Mouse (Mus musculus) heart, embryonic 15.5 days (tissue): Measurements from ENCODE around the gene Aifm1. TPM values are rescaled to one million over a fixed set of nuclear protein-coding genes. Genes with fewer than 3 reads are reported as not detected.
A peak's percentile ranks its signal among the peaks of the same experiment; 100 is the strongest.

Experiments
- ATAC-seq: fragments of 200-750 bp; cut with Nextera tagmentation; replicated peaks from 2 replicates; pipeline ENCODE4 v1.8.0; 2017; ENCODE audit warnings: low read depth, moderate TSS enrichment; ENCODE audit not compliant: insufficient number of reproducible peaks, insufficient read depth, low FRiP score
- H3K27ac ChIP-seq: fragments of 300-500 bp; sonication (generic); 2 replicates; pipeline ENCODE4 v1.5.1; 2015; ENCODE audit warnings: mild to moderate bottlenecking, inconsistent platforms
- H3K27me3 ChIP-seq: fragments of 300-500 bp; sonication (generic); 2 replicates; pipeline ENCODE4 v1.6.1; 2015; ENCODE audit warnings: inconsistent platforms
- H3K36me3 ChIP-seq: fragments of 300-500 bp; sonication (generic); 2 replicates; pipeline ENCODE4 v1.6.1; 2015; ENCODE audit warnings: mild to moderate bottlenecking, inconsistent platforms
- H3K4me1 ChIP-seq: fragments of 300-500 bp; sonication (generic); replicated peaks from 2 replicates; pipeline ENCODE4 v1.6.1; 2015; ENCODE audit warnings: inconsistent platforms
- H3K4me2 ChIP-seq: fragments of 300-500 bp; sonication (generic); 2 replicates; pipeline ENCODE4 v1.6.1; 2015; ENCODE audit warnings: inconsistent platforms, mild to moderate bottlenecking, moderate library complexity
- H3K4me3 ChIP-seq: fragments of 300-500 bp; sonication (generic); 2 replicates; pipeline ENCODE4 v1.5.1; 2015; ENCODE audit warnings: mild to moderate bottlenecking, inconsistent platforms
- H3K9ac ChIP-seq: fragments of 300-500 bp; sonication (generic); 2 replicates; pipeline ENCODE4 v1.6.1; 2015; ENCODE audit warnings: mild to moderate bottlenecking, inconsistent platforms
- H3K9me3 ChIP-seq: fragments of 300-500 bp; sonication (generic); replicated peaks from 2 replicates; pipeline ENCODE4 v1.6.1; 2016; ENCODE audit warnings: inconsistent platforms
- WGBS: fragments of 180-500 bp; shearing (Covaris S2); methylation state at CpG from one replicate; pipeline ENCODE4 v1.1.7; 2015; ENCODE audit warnings: mixed read lengths; 5-methylcytosine and 5-hydroxymethylcytosine counted together
- polyA plus RNA-seq: library from polyadenylated mRNA; unstranded; fragments of >200 nt; fragmentation: Nextera tagmentation; extraction: Ambion mirVana; gene quantifications from 2 replicates; pipeline ENCODE4 v1.2.1, GENCODE M21; 2015

Aifm1 gene
- polyA plus RNA-seq, 1 experiment from 2014 or later: 115 TPM

DNA sequence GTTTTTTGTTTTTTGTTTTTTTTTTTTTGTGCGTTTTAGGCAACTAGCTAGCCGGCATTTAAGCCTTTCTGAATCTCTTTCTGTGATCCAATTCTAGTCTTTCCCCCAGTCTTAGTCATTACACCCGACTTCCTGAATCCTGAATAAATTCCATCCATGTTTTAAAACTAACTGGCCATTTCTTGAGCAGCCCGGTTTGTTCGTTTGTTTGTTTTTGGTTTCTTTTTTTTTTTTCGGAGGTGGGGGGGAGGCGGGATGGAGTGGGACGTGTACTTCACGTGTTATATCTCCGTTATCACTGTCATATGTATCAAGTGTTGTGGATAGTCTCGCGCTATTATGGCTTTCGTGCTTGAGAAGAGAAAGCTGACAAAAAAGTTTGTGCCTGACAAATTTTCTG, 461 bp upstream of the Aifm1 start:
- H3K27ac ChIP-seq: peak overlapping the region; percentile 63
- peak overlapping the region; percentile 63 for H3K9ac ChIP-seq
- no peak for ATAC-seq
- WGBS: 15% methylated on average over 13 of the region's 13 CpGs
- peaks cover 3% of the 10 kb centered on the region; the same call in 1 of the 2 replicates for H3K4me1 ChIP-seq
- H3K36me3 ChIP-seq: no peaks in the 10 kb centered on the region
- peak overlapping the region; percentile 60 for H3K4me3 ChIP-seq
- no peaks in the 10 kb centered on the region for H3K27me3 ChIP-seq
- peak overlapping the region; percentile 53 for H3K4me2 ChIP-seq
- H3K9me3 ChIP-seq: no peaks in the 10 kb centered on the region

DNA sequence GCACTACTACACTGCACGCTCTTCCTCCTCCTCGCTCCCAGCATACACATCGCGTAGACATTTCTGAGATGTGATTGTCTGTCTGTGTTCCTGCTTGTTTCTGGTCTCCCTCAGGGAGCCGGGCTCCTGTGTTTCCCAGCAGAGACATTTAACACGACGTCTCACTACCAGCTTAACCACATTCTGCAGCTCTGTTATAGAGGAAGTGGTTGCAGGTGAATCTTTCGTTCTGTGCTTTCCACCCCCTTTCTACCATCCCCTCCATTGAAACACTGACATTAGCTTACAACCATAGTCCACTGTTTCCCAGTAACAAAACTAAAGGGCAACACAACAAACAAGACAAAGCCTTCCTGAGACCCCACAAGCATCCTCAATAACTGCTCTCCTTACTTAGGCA, 19.6 kb downstream of the Aifm1 start:
- H3K4me3 ChIP-seq: no peak overlapping the region
- no peaks in the 10 kb centered on the region for H3K27me3 ChIP-seq
- 85% methylated on average over 8 of the region's 8 CpGs for whole genome bisulfite sequencing
- no peaks in the 10 kb centered on the region for H3K4me1 ChIP-seq
- no peak for ATAC-seq
- H3K9ac ChIP-seq: no peak overlapping the region
- no peak overlapping the region for H3K4me2 ChIP-seq
- peaks cover 19% of the 10 kb centered on the region; the same call in 1 of the 2 replicates for H3K36me3 ChIP-seq
- no peak overlapping the region for H3K27ac ChIP-seq
- H3K9me3 ChIP-seq: no peaks in the 10 kb centered on the region

DNA sequence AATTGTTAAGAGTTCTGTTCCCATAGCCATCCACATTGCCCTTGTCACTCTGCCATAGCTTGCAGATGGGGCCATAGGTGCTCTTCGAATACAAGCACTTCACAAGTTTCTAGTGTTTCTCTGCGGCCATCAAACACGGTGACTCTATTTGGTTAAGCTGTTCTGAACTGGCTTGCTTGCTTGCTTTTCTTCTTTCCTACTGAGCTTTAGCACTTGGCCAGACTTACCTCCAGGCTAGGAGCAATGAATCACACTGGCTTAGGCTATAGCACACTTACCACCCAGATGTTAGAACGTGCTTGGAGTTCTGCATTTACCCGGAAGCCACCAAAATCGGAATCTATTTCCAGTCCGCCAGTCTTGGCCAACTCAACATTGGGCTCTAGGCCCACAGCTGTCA, 31.7 kb downstream of the Aifm1 start:
- no peaks in the 10 kb centered on the region for H3K27me3 ChIP-seq
- H3K9me3 ChIP-seq: no peaks in the 10 kb centered on the region
- no peak overlapping the region for H3K27ac ChIP-seq
- peaks cover 17% of the 10 kb centered on the region for H3K36me3 ChIP-seq
- H3K4me2 ChIP-seq: no peak overlapping the region
- whole genome bisulfite sequencing: 86% methylated on average over 7 of the region's 7 CpGs
- no peak overlapping the region for H3K4me3 ChIP-seq
- no peaks in the 10 kb centered on the region for H3K4me1 ChIP-seq
- no peak overlapping the region for H3K9ac ChIP-seq
- no peak for ATAC-seq

DNA sequence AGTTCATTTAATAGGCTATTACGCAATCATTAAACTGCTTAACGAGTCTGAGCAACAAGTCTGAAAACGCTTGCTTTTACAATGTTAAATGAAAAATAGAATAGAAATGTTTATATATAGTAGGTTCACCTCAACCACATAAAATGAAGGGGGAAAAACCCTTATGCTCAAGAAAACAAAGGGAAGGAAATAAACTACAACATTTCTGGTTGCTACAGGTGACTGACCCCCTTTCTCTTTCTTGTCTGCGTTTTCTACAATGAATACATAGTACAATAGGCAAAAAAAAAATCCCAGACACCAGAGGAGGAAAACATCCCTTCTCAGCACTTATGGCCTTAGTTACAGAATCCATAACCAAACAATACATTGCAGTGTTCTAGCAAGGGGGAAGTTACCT, 32.3 kb downstream of the Aifm1 start:
- Histone ChIP-seq H3K27ac (no peak overlapping the region), H3K4me2 (no peak overlapping the region), H3K9ac (no peak overlapping the region), H3K27me3 (no peaks in the 10 kb centered on the region), H3K4me1 (no peaks in the 10 kb centered on the region), H3K36me3 (peaks cover 20% of the 10 kb centered on the region), H3K9me3 (no peaks in the 10 kb centered on the region), H3K4me3 (no peak overlapping the region)
- 81% methylated on average over 4 of the region's 4 CpGs for WGBS
- ATAC-seq: no peak

DNA sequence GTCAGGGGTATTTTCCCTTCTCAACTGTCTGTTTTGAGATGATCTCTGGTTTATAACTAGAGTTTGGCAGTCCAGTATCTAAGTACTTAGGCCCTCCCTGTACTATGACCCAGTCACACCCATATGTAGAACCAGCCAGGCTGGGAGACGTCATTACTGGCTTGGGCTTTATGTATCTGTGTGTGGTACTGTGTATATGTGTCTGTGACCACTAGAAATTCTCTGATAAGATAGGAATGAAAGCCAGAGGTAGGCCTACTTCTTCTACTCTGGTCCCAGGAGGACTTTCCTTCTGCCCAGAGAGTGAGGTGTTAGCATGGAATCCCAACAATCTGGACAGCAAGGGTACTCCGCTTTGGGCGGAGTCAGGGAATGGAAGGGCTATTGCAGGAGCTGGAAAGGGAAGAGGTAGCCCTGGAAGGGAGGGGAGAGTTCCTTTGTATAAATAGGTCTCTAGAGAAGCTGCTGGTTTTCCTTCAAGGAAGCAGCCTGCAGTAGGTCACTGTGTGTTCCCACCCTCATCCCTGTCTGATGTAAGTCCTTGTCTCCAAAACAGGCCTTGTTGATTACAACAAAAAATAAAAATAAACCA, 45.9 kb downstream of the Aifm1 start:
- no peaks in the 10 kb centered on the region for H3K27me3 ChIP-seq
- no peak for ATAC-seq
- H3K4me2 ChIP-seq: no peak overlapping the region
- no peaks in the 10 kb centered on the region for H3K9me3 ChIP-seq
- no peak overlapping the region for H3K4me3 ChIP-seq
- peak overlapping the region; percentile 24; the same call in 1 of the 2 replicates for H3K27ac ChIP-seq
- H3K36me3 ChIP-seq: no peaks in the 10 kb centered on the region
- 26% methylated on average over 3 of the region's 3 CpGs for WGBS
- no peak overlapping the region for H3K9ac ChIP-seq
- peaks cover 4% of the 10 kb centered on the region; the same call in 1 of the 2 replicates for H3K4me1 ChIP-seq

DNA sequence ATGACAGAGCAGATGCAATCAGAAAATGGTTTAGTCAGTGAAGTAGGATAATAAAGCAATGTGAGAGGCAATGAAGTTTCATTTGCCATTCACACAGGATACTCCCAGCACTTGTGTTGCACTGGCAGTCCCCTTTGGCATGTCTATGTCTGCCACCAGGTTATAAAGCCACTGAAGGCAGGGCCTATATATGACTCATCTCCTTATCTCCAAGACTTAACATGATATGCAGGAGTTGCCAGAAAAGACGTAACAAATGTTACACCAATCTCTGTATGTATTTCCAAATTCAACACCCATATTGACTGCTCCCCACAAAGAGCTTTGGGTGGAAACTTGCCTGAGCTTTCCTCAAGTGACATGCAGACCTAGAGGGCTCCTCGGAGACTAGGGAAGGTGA, 47.2 kb downstream of the Aifm1 start:
- H3K4me2 ChIP-seq: no peak overlapping the region
- H3K4me1 ChIP-seq: peaks cover 7% of the 10 kb centered on the region; the same call in 1 of the 2 replicates
- no peaks in the 10 kb centered on the region for H3K36me3 ChIP-seq
- H3K27ac ChIP-seq: no peak overlapping the region
- WGBS: 73% methylated on average over 2 of the region's 2 CpGs
- no peak overlapping the region for H3K9ac ChIP-seq
- ATAC-seq: no peak
- no peaks in the 10 kb centered on the region for H3K27me3 ChIP-seq
- H3K9me3 ChIP-seq: no peaks in the 10 kb centered on the region
- H3K4me3 ChIP-seq: no peak overlapping the region

DNA sequence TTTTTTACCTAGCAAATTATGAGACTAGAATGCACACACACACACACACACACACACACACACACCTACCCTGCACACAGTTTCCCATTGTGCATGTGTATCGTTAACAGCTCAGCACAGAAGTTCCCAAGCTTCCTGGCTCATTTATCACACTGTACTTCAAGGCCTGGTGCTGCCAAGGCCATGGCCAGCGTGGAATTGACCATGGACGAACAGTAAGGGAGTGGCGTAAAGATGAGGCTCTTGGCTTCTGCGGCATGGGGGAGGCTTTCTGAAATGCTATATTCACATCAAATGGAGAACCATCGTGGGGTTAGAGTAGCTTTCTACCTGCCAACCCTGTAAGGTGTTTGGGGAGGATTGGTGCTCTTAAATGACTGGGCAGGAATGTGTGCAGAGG, 48.9 kb downstream of the Aifm1 start:
- 87% methylated on average over 6 of the region's 6 CpGs for WGBS

DNA sequence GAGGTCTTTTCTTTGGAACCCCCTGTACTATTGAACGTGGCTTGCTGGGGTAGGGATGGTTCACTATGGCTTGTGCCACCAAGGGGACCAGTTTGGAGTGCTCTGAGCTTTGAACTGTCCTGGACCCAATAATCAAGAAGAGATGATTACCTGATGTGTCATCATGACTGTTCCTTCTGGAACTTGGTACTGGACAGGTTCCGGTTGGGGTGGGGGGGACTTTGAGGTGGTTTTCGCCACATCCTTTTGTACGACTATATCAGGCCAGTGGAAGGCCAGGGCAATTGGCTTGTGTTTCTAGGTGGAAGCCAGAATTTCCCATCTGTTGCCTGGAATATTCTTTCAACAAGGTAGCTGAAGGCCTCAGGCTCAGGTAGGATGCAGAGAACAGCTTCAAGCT, 49.7 kb downstream of the Aifm1 start:
- H3K9ac ChIP-seq: no peak overlapping the region
- no peaks in the 10 kb centered on the region for H3K9me3 ChIP-seq
- peaks cover 7% of the 10 kb centered on the region; the same call in 1 of the 2 replicates for H3K4me1 ChIP-seq
- H3K27ac ChIP-seq: no peak overlapping the region
- H3K27me3 ChIP-seq: no peaks in the 10 kb centered on the region
- H3K4me3 ChIP-seq: no peak overlapping the region
- ATAC-seq: no peak
- H3K4me2 ChIP-seq: peak overlapping the region; percentile 81
- no peaks in the 10 kb centered on the region for H3K36me3 ChIP-seq
- 82% methylated on average over 4 of the region's 4 CpGs for WGBS

More for the DNA sequence above, 48.9 kb downstream of the Aifm1 start:
- H3K4me2 ChIP-seq: no peak overlapping the region
- peaks cover 7% of the 10 kb centered on the region; the same call in 1 of the 2 replicates for H3K4me1 ChIP-seq
- no peak overlapping the region for H3K4me3 ChIP-seq
- H3K27ac ChIP-seq: no peak overlapping the region
- no peaks in the 10 kb centered on the region for H3K9me3 ChIP-seq
- H3K36me3 ChIP-seq: no peaks in the 10 kb centered on the region
- no peak for ATAC-seq
- no peak overlapping the region for H3K9ac ChIP-seq
- no peaks in the 10 kb centered on the region for H3K27me3 ChIP-seq

DNA sequence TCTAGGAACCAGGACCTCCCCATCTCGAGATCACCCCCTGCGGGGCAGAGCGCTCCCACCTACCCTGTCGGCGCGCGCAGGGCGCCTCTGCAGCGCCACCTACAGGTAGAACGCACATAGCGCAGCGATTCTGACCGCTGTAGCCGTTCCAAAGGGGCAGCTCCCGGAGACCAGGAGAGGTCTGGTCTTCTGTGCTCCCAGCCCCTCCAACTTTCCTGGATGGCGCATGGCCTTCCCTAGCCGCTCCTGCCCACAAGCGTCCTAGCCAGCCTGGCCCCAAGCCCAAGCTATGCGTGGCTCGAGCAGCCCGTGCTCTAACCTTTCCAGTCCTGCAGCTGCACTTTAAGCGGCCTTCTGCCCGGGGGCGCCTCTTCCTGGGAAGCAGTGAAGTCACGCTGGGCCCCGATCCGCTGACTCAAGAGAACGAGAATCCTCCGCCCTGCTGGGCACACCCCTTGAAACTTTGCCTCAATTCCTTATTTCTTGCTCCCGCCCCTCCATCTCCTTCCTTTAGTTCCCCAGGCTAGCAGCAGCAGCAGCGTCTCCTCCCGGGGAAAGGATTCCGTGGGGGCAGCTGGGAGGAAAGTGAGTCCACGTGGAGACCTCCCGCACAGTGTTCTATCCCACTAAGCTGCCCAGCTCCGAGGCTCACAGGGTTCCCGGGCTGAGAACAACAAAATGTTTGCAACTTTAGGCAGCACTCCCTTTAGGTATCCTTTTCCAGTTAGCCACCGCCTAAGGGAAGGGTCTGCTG, 50.4 kb downstream of the Aifm1 start, which contains the start of gene Elf4:
Gene Elf4, minus strand, starts transcription at position 379 of the 754 bp plus-strand sequence.
- peak; percentile 81 for ATAC-seq
- Histone ChIP-seq H3K36me3 (no peaks in the 10 kb centered on the region), H3K4me2 (peak within 1 kb of the TSS; percentile 81), H3K9me3 (no peaks in the 10 kb centered on the region), H3K27ac (peak within 1 kb of the TSS; percentile 32; the same call in 1 of the 2 replicates), H3K27me3 (no peaks in the 10 kb centered on the region), H3K4me3 (peak within 1 kb of the TSS; percentile 50), H3K9ac (peak within 1 kb of the TSS; percentile 59), H3K4me1 (peaks cover 7% of the 10 kb centered on the region; the same call in 1 of the 2 replicates)
- WGBS: 17% methylated on average over 38 of the region's 38 CpGs

DNA sequence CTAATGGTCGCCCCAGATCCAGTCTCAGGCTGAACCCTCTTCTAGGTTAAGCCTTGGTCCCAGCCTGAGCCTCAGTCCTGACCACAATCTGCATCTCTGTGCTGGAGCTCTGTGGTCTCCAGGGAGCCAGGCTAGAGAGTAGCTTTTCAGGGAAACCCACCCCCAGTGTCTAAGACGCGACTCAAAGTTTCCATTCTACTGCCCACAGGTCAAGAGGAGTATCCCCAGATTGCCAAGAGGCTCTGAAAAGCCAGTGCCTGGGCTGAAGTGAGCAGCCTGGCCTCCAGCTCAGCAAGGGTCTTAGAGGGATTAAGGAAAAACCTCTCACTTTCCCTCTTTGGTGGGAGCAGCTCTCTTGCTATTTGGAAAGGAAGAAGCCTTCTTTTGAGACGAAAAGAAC, 51.1 kb downstream of the Aifm1 start:
- no peak for ATAC-seq

DNA sequence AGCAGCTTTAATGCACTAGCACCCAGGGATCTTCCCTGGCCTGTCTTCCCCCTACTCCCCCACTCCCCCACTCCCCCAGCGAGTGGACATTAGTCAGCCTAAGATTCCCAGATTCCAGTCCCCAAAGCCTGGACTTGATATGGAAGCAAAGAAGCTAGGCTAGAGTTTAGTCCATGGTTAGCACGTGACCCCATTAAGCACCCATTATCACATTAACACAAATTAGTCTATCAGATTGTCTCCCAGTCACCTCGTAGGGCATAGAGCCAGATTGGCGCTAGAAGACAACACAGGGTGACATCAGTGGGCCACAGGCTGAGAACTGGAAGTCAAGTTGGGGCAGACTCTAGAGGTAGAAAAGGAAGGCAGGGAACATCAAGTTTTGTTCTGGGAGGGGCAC, 52.4 kb downstream of the Aifm1 start:
- Histone ChIP-seq H3K9ac (no peak overlapping the region), H3K9me3 (no peaks in the 10 kb centered on the region), H3K4me1 (peaks cover 9% of the 10 kb centered on the region), H3K36me3 (no peaks in the 10 kb centered on the region), H3K4me3 (no peak overlapping the region), H3K27ac (no peak overlapping the region), H3K4me2 (no peak overlapping the region), H3K27me3 (no peaks in the 10 kb centered on the region)
- ATAC-seq: no peak
- WGBS: 47% methylated on average over 4 of the region's 4 CpGs

More for the DNA sequence above, 51.1 kb downstream of the Aifm1 start:
- no peaks in the 10 kb centered on the region for H3K36me3 ChIP-seq
- 0 out of 2 replicates have a peak overlapping the region, but pooled peaks have one; percentile 32 for H3K27ac ChIP-seq
- H3K4me2 ChIP-seq: peak overlapping the region; percentile 81
- peaks cover 4% of the 10 kb centered on the region; the same call in 1 of the 2 replicates for H3K4me1 ChIP-seq
- 0 out of 2 replicates have a peak overlapping the region, but pooled peaks have one; percentile 10 for H3K9ac ChIP-seq
- WGBS: 27% methylated on average over 4 of the region's 4 CpGs
- H3K4me3 ChIP-seq: peak overlapping the region; percentile 50
- no peaks in the 10 kb centered on the region for H3K9me3 ChIP-seq
- H3K27me3 ChIP-seq: no peaks in the 10 kb centered on the region
